Mouse (Mus musculus): ENCODE measurements around the gene Sdsl. TPM values are rescaled to one million over a fixed set of nuclear protein-coding genes. Genes with fewer than 3 reads are reported as not detected.

Sdsl gene
- polyA plus RNA-seq (2015; fragmentation: Nextera tagmentation; extraction: Ambion mirVana): 13.3 and 15.3 TPM in 2 replicates

GRCm38 (mm10) chr5:120472770-120473169, at the start of gene Sdsl:
Sdsl (minus strand) TSS chr5:120472810.
- no peaks in the 10 kb centered on the region for H3K27me3 ChIP-seq (ENCODE audit: insufficient read depth, low read length)
- H3K9ac ChIP-seq (replicated peaks; ENCODE audit: low read length): no peak within 1 kb of the TSS
- H3K9me3 ChIP-seq (ENCODE audit: low read length): no peaks in the 10 kb centered on the region
- H3K4me2 ChIP-seq (replicated peaks; ENCODE audit: low read depth, low read length): no peak within 1 kb of the TSS
- H3K4me3 ChIP-seq (ENCODE audit: low read length): no peak within 1 kb of the TSS
- H3K27ac ChIP-seq (ENCODE audit: low read length): no peak within 1 kb of the TSS
- WGBS: 66% methylated on average over 8 of the region's 8 CpGs
- no peaks in the 10 kb centered on the region for H3K4me1 ChIP-seq (ENCODE audit: insufficient read depth, low read length)
- no peaks in the 10 kb centered on the region for H3K36me3 ChIP-seq (ENCODE audit: insufficient read depth, low read length)
- ATAC-seq (ENCODE audit: low FRiP score, low TSS enrichment): no peak

- Histone ChIP-seq H3K4me2 (replicated peaks; ENCODE audit: low read depth, low read length) (no peak overlapping the region), H3K4me1 (ENCODE audit: insufficient read depth, low read length) (peaks cover 35% of the 10 kb centered on the region), H3K27me3 (ENCODE audit: insufficient read depth, low read length) (no peaks in the 10 kb centered on the region), H3K4me3 (ENCODE audit: low read length) (no peak overlapping the region), H3K9ac (replicated peaks; ENCODE audit: low read length) (no peak overlapping the region), H3K9me3 (ENCODE audit: low read length) (no peaks in the 10 kb centered on the region), H3K27ac (ENCODE audit: low read length) (no peak overlapping the region), H3K36me3 (ENCODE audit: insufficient read depth, low read length) (peaks cover 6% of the 10 kb centered on the region; the same call in 1 of the 2 replicates)
- 54% methylated on average over 9 of the region's 9 CpGs for WGBS
- ATAC-seq (ENCODE audit: low FRiP score, low TSS enrichment): no peak
These were observed 44.9 kb upstream of the Sdsl start for GRCm38 (mm10) chr5:120517552-120517951.

- Histone ChIP-seq H3K9ac (replicated peaks; ENCODE audit: low read length) (no peak overlapping the region), H3K27ac (ENCODE audit: low read length) (peak overlapping the region; percentile 62; the same call in 1 of the 2 replicates), H3K4me3 (ENCODE audit: low read length) (no peak overlapping the region), H3K36me3 (ENCODE audit: insufficient read depth, low read length) (no peaks in the 10 kb centered on the region), H3K27me3 (ENCODE audit: insufficient read depth, low read length) (no peaks in the 10 kb centered on the region), H3K9me3 (ENCODE audit: low read length) (no peaks in the 10 kb centered on the region), H3K4me2 (replicated peaks; ENCODE audit: low read depth, low read length) (no peak overlapping the region), H3K4me1 (ENCODE audit: insufficient read depth, low read length) (peaks cover 42% of the 10 kb centered on the region)
- 42% methylated on average over 15 of the region's 15 CpGs for WGBS
- ATAC-seq (ENCODE audit: low FRiP score, low TSS enrichment): 0 out of 2 replicates have a peak, but pooled peaks have one; percentile 10
These were observed 43.8 kb upstream of the Sdsl start for GRCm38 (mm10) chr5:120516221-120516984.

GRCm38 (mm10) chr5:120515451-120515850, 42.8 kb upstream of the Sdsl start:
- Histone ChIP-seq H3K4me2 (replicated peaks; ENCODE audit: low read depth, low read length) (no peak overlapping the region), H3K27me3 (ENCODE audit: insufficient read depth, low read length) (no peaks in the 10 kb centered on the region), H3K4me1 (ENCODE audit: insufficient read depth, low read length) (peaks cover 44% of the 10 kb centered on the region), H3K9me3 (ENCODE audit: low read length) (no peaks in the 10 kb centered on the region), H3K9ac (replicated peaks; ENCODE audit: low read length) (no peak overlapping the region), H3K4me3 (ENCODE audit: low read length) (no peak overlapping the region), H3K36me3 (ENCODE audit: insufficient read depth, low read length) (no peaks in the 10 kb centered on the region), H3K27ac (ENCODE audit: low read length) (peak overlapping the region; percentile 59; the same call in 1 of the 2 replicates)
- WGBS: 83% methylated on average over 7 of the region's 7 CpGs
- no peak for ATAC-seq (ENCODE audit: low FRiP score, low TSS enrichment)

- Histone ChIP-seq H3K4me1 (ENCODE audit: insufficient read depth, low read length) (peaks cover 44% of the 10 kb centered on the region), H3K27me3 (ENCODE audit: insufficient read depth, low read length) (no peaks in the 10 kb centered on the region), H3K27ac (ENCODE audit: low read length) (peak overlapping the region; percentile 59; the same call in 1 of the 2 replicates), H3K9me3 (ENCODE audit: low read length) (no peaks in the 10 kb centered on the region), H3K4me2 (replicated peaks; ENCODE audit: low read depth, low read length) (no peak overlapping the region), H3K4me3 (ENCODE audit: low read length) (no peak overlapping the region), H3K9ac (replicated peaks; ENCODE audit: low read length) (no peak overlapping the region), H3K36me3 (ENCODE audit: insufficient read depth, low read length) (no peaks in the 10 kb centered on the region)
- WGBS: 7% methylated on average over 4 of the region's 4 CpGs
- ATAC-seq (ENCODE audit: low FRiP score, low TSS enrichment): 0 out of 2 replicates have a peak, but pooled peaks have one; percentile 4
These were observed 42.1 kb upstream of the Sdsl start for GRCm38 (mm10) chr5:120514754-120515153.

- Histone ChIP-seq H3K9ac (replicated peaks; ENCODE audit: low read length) (0 out of 2 replicates have a peak overlapping the region, but pooled peaks have one; percentile 19), H3K27ac (ENCODE audit: low read length) (peak overlapping the region; percentile 59), H3K4me2 (replicated peaks; ENCODE audit: low read depth, low read length) (no peak overlapping the region), H3K4me1 (ENCODE audit: insufficient read depth, low read length) (peaks cover 44% of the 10 kb centered on the region), H3K9me3 (ENCODE audit: low read length) (peaks cover 2% of the 10 kb centered on the region; the same call in 1 of the 2 replicates), H3K36me3 (ENCODE audit: insufficient read depth, low read length) (no peaks in the 10 kb centered on the region), H3K27me3 (ENCODE audit: insufficient read depth, low read length) (no peaks in the 10 kb centered on the region), H3K4me3 (ENCODE audit: low read length) (no peak overlapping the region)
- WGBS: 56% methylated on average over 9 of the region's 9 CpGs
- no peak for ATAC-seq (ENCODE audit: low FRiP score, low TSS enrichment)
These were observed 41.5 kb upstream of the Sdsl start for GRCm38 (mm10) chr5:120514031-120514677.

- Histone ChIP-seq H3K27me3 (ENCODE audit: insufficient read depth, low read length) (no peaks in the 10 kb centered on the region), H3K9me3 (ENCODE audit: low read length) (peaks cover 2% of the 10 kb centered on the region; the same call in 1 of the 2 replicates), H3K4me2 (replicated peaks; ENCODE audit: low read depth, low read length) (peak overlapping the region; percentile 7), H3K36me3 (ENCODE audit: insufficient read depth, low read length) (no peaks in the 10 kb centered on the region), H3K4me3 (ENCODE audit: low read length) (no peak overlapping the region), H3K27ac (ENCODE audit: low read length) (peak overlapping the region; percentile 59), H3K4me1 (ENCODE audit: insufficient read depth, low read length) (peaks cover 44% of the 10 kb centered on the region), H3K9ac (replicated peaks; ENCODE audit: low read length) (0 out of 2 replicates have a peak overlapping the region, but pooled peaks have one; percentile 3)
- peak; percentile 10; the same call in 1 of the 2 replicates for ATAC-seq (ENCODE audit: low FRiP score, low TSS enrichment)
- 42% methylated on average over 15 of the region's 15 CpGs for WGBS
These were observed 40.4 kb upstream of the Sdsl start for GRCm38 (mm10) chr5:120512911-120513555.

GRCm38 (mm10) chr5:120511643-120512220, 39.1 kb upstream of the Sdsl start:
- ATAC-seq (ENCODE audit: low FRiP score, low TSS enrichment): no peak
- no peaks in the 10 kb centered on the region for H3K36me3 ChIP-seq (ENCODE audit: insufficient read depth, low read length)
- peaks cover 2% of the 10 kb centered on the region; the same call in 1 of the 2 replicates for H3K9me3 ChIP-seq (ENCODE audit: low read length)
- H3K27ac ChIP-seq (ENCODE audit: low read length): no peak overlapping the region
- no peaks in the 10 kb centered on the region for H3K27me3 ChIP-seq (ENCODE audit: insufficient read depth, low read length)
- peak overlapping the region; percentile 64; the same call in 1 of the 2 replicates for H3K9ac ChIP-seq (replicated peaks; ENCODE audit: low read length)
- peak overlapping the region; percentile 72 for H3K4me2 ChIP-seq (replicated peaks; ENCODE audit: low read depth, low read length)
- peaks cover 44% of the 10 kb centered on the region for H3K4me1 ChIP-seq (ENCODE audit: insufficient read depth, low read length)
- peak overlapping the region; percentile 62 for H3K4me3 ChIP-seq (ENCODE audit: low read length)
- WGBS: 27% methylated on average over 14 of the region's 14 CpGs

- H3K4me1 ChIP-seq (ENCODE audit: insufficient read depth, low read length): peaks cover 41% of the 10 kb centered on the region
- peaks cover 2% of the 10 kb centered on the region; the same call in 1 of the 2 replicates for H3K9me3 ChIP-seq (ENCODE audit: low read length)
- peak; percentile 93 for ATAC-seq (ENCODE audit: low FRiP score, low TSS enrichment)
- under 1% methylated on average over 36 of the region's 36 CpGs for WGBS
- H3K27ac ChIP-seq (ENCODE audit: low read length): no peak within 1 kb of the TSS
- H3K27me3 ChIP-seq (ENCODE audit: insufficient read depth, low read length): no peaks in the 10 kb centered on the region
- H3K4me2 ChIP-seq (replicated peaks; ENCODE audit: low read depth, low read length): peak within 1 kb of the TSS; percentile 72
- peak within 1 kb of the TSS; percentile 64 for H3K9ac ChIP-seq (replicated peaks; ENCODE audit: low read length)
- H3K36me3 ChIP-seq (ENCODE audit: insufficient read depth, low read length): no peaks in the 10 kb centered on the region
- H3K4me3 ChIP-seq (ENCODE audit: low read length): peak within 1 kb of the TSS; percentile 62
These were observed 38.5 kb upstream of the Sdsl start, which contains the start of gene Slc8b1 for GRCm38 (mm10) chr5:120510982-120511642. Slc8b1 (plus strand) TSS chr5:120511168.

Measured in kidney, embryonic 16.5 days (tissue).